7 mouse cellular contexts compared by ENCODE assay signal in genomic region chr5:149319874-149320323, GRCm38 (mm10). TPM values are rescaled to one million over a fixed set of nuclear protein-coding genes. Genes with fewer than 3 reads are reported as not detected.
A peak's percentile ranks its signal among the peaks of the same experiment; 100 is the strongest.
DNase-seq lines count a peak whose midpoint lies in the region; ATAC-seq and TF ChIP-seq lines count a peak whose summit lies in the region.

No protein-coding gene starts in this region.

- DNase-seq in lung, postnatal 0 days (ENCODE audit: low spot score): no peak
- no peak for DNase-seq in lung, postnatal 25 days (ENCODE audit: low spot score)
- DNase-seq in forelimb bud, embryonic 11.5 days (ENCODE audit: low read depth, low spot score): peak; percentile 53
- no peak for DNase-seq in liver, embryonic 11.5 days (ENCODE audit: low spot score)
- DNase-seq in left cerebral cortex, postnatal 4 days: no peak
- no peak for DNase-seq in adrenal gland, postnatal 25 days

- no peak overlapping the region for H3K4me2 ChIP-seq in lung, postnatal 0 days (replicated peaks; ENCODE audit: low read depth, low read length)
- H3K4me2 ChIP-seq in liver, embryonic 11.5 days: peak overlapping the region; percentile 36
- H3K4me2 ChIP-seq in stomach, embryonic 16.5 days (ENCODE audit: low read depth, low read length): peak overlapping the region; percentile 30; the same call in 1 of the 2 replicates

- H3K36me3 ChIP-seq in lung, postnatal 0 days (ENCODE audit: insufficient read depth, low read length): no peaks in the 10 kb centered on the region
- H3K36me3 ChIP-seq in liver, embryonic 11.5 days (ENCODE audit: control insufficient read depth, insufficient read depth, low read length): no peaks in the 10 kb centered on the region
- H3K36me3 ChIP-seq in stomach, embryonic 16.5 days (ENCODE audit: control insufficient read depth, insufficient read depth, low read length): no peaks in the 10 kb centered on the region

- H3K27ac ChIP-seq in lung, postnatal 0 days (ENCODE audit: low read length): peak overlapping the region; percentile 57; the same call in 1 of the 2 replicates
- H3K27ac ChIP-seq in liver, embryonic 11.5 days (ENCODE audit: low read depth, low read length): peak overlapping the region; percentile 73; the same call in 1 of the 2 replicates
- peak overlapping the region; percentile 83 for H3K27ac ChIP-seq in stomach, embryonic 16.5 days (ENCODE audit: low read length)

- no peak for ATAC-seq in lung, postnatal 0 days
- no peak for ATAC-seq in liver, embryonic 11.5 days (replicated peaks; ENCODE audit: low FRiP score)
- no peak for ATAC-seq in stomach, embryonic 16.5 days (ENCODE audit: insufficient read depth, low FRiP score)

- WGBS in lung, postnatal 0 days: 33% methylated on average over 9 of the region's 9 CpGs
- WGBS in liver, embryonic 11.5 days: 39% methylated on average over 9 of the region's 9 CpGs
- WGBS in stomach, embryonic 16.5 days: 29% methylated on average over 9 of the region's 9 CpGs

- no peak for TF ChIP-seq CTCF in lung, postnatal 0 days (IDR thresholded peaks at IDR 0.05)

- no peaks in the 10 kb centered on the region for H3K27me3 ChIP-seq in lung, postnatal 0 days (replicated peaks; ENCODE audit: insufficient read depth, low read length)
- peaks cover 13% of the 10 kb centered on the region for H3K27me3 ChIP-seq in liver, embryonic 11.5 days (replicated peaks; ENCODE audit: control insufficient read depth, insufficient read depth, low read length)
- no peaks in the 10 kb centered on the region for H3K27me3 ChIP-seq in stomach, embryonic 16.5 days (ENCODE audit: control insufficient read depth, insufficient read depth, low read length)

- H3K9ac ChIP-seq in lung, postnatal 0 days (replicated peaks; ENCODE audit: low read depth): no peak overlapping the region
- H3K9ac ChIP-seq in liver, embryonic 11.5 days (ENCODE audit: low read depth, low read length): no peak overlapping the region
- peak overlapping the region; percentile 51 for H3K9ac ChIP-seq in stomach, embryonic 16.5 days (ENCODE audit: low read length)

- no peaks in the 10 kb centered on the region for H3K9me3 ChIP-seq in lung, postnatal 0 days (ENCODE audit: low read length)
- no peaks in the 10 kb centered on the region for H3K9me3 ChIP-seq in liver, embryonic 11.5 days (ENCODE audit: control insufficient read depth, low read length)
- H3K9me3 ChIP-seq in stomach, embryonic 16.5 days (replicated peaks; ENCODE audit: control insufficient read depth, low read length): 0 out of 2 replicates have a peak, but pooled peaks cover 3% of the 10 kb centered on the region

- H3K4me3 ChIP-seq in lung, postnatal 0 days (ENCODE audit: low read depth, low read length): no peak overlapping the region
- no peak overlapping the region for H3K4me3 ChIP-seq in liver, embryonic 11.5 days (ENCODE audit: low read depth, low read length)
- H3K4me3 ChIP-seq in stomach, embryonic 16.5 days (replicated peaks; ENCODE audit: low read length): no peak overlapping the region

- H3K4me1 ChIP-seq in lung, postnatal 0 days (ENCODE audit: insufficient read depth, low read depth, low read length): peaks cover 9% of the 10 kb centered on the region
- H3K4me1 ChIP-seq in liver, embryonic 11.5 days (replicated peaks; ENCODE audit: control insufficient read depth, insufficient read depth, low read length): peaks cover 30% of the 10 kb centered on the region
- H3K4me1 ChIP-seq in stomach, embryonic 16.5 days (ENCODE audit: control insufficient read depth, insufficient read depth, low read length): peaks cover 32% of the 10 kb centered on the region

- no peak for TF ChIP-seq EP300 in lung, postnatal 0 days (IDR thresholded peaks at IDR 0.05)

- intact Hi-C loops in left cerebral cortex, postnatal 4 days (cut with DNase I): no loop called here

RNA-seq across cellular contexts. Expression of gene Alox5ap, which starts 55.3 kb away (rescaled TPM):
- polyA plus RNA-seq in lung, postnatal 0 days (2015; fragmentation: Nextera tagmentation; extraction: Ambion mirVana): 59.6 and 76.9 TPM in 2 replicates
- polyA plus RNA-seq in liver, embryonic 11.5 days (2014; fragmentation: Nextera tagmentation; extraction: Ambion mirVana): 20.7 and 24.4 TPM in 2 replicates
- polyA plus RNA-seq in stomach, embryonic 16.5 days (2015; fragmentation: Nextera tagmentation; extraction: Ambion mirVana): 24.6 and 32.8 TPM in 2 replicates
- 1 to 10 TPM; 6.4 to 7.8 TPM for total RNA-seq in left cerebral cortex, postnatal 4 days (2021)
- total RNA-seq in adrenal gland, postnatal 25 days (2021): 9.4 and 14.1 TPM in 2 replicates
